Comparison of ENCODE assay signal across 8 mouse cellular contexts in the genomic region with DNA sequence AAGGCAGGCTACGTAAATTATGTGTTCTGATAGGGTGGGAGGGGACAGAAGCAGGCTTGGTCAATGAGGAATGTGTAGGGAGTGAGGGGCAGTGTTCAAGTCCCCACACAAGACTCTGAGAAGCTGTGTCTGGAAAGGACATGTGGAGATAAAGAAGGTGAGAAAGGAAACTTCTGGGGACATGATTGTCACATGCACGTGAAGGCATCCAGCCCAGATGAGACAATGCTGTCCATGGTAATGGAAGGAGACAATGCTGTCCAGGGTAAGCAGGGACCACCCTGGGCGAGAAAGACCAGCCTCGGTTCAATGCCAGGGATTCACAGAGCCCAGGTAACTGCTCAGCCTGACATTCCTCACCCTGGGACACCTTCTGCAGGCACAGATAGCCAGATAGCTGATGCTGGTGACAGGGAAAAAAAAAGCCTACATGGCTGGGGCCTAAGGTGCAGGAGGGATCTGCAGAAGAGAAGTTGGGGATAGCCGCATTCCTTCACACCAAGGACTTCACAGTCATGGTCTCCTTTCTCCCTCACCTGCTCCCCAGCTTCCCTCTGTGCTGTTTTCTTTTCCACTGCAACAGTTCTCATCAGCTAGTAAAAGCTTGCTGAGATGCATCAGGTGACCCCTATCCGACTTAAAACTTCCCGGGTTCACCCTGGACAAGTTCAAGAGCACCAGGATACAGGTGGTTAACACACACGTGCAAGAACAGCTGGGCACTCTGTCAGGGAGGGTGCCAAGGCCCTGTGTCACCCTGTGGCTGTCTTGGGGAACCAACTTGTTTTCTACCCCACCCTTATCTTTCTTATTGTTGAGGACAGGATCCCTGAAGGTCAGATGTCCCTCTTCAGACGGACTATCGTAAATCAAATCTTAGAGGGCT. TPM values are rescaled to one million over a fixed set of nuclear protein-coding genes. Genes with fewer than 3 reads are reported as not detected.
A peak's percentile ranks its signal among the peaks of the same experiment; 100 is the strongest.
DNase-seq lines count a peak whose midpoint lies in the region; ATAC-seq and TF ChIP-seq lines count a peak whose summit lies in the region.

No protein-coding gene starts in this region.

- peak overlapping the region; percentile 40 for H3K27ac ChIP-seq in liver, adult 2 months (replicated peaks; ENCODE audit: insufficient read depth, low read depth, low read length)
- H3K27ac ChIP-seq in intestine, postnatal 0 days (ENCODE audit: low read depth, low read length), result 0 out of 2 replicates have a peak overlapping the region, but pooled peaks have one; percentile 88
- H3K27ac ChIP-seq in neural tube, embryonic 13.5 days (replicated peaks), result peak overlapping the region; percentile 59; the same call in 1 of the 2 replicates

- peak; percentile 26 for DNase-seq in cerebellum, adult 9-10 months
- no peak for DNase-seq in cerebellum, postnatal 36 days
- DNase-seq in liver, adult 2 months (ENCODE audit: extremely low read depth, low read depth, low spot score), result no peak
- DNase-seq in liver, result no peak
- DNase-seq in ovary, postnatal 36 days (ENCODE audit: low spot score), result no peak
- DNase-seq in gastrocnemius, adult 18-20 months (ENCODE audit: low spot score), result no peak

- ATAC-seq in intestine, postnatal 0 days, result no peak
- ATAC-seq in neural tube, embryonic 13.5 days (ENCODE audit: low read depth), result 0 out of 2 replicates have a peak, but pooled peaks have one; percentile 17

- TF ChIP-seq POLR2A in liver, adult 2 months (IDR thresholded peaks at IDR 0.05; ENCODE audit: extremely low read depth, insufficient read depth, low read length), result no peak

- no peaks in the 10 kb centered on the region for H3K27me3 ChIP-seq in liver, adult 2 months (ENCODE audit: control insufficient read depth, insufficient read depth, low read length)
- H3K27me3 ChIP-seq in intestine, postnatal 0 days (replicated peaks; ENCODE audit: control insufficient read depth, insufficient read depth, low read length), result no peaks in the 10 kb centered on the region
- H3K27me3 ChIP-seq in neural tube, embryonic 13.5 days, result peaks cover 14% of the 10 kb centered on the region; the same call in 1 of the 2 replicates

- peak overlapping the region; percentile 76 for H3K4me2 ChIP-seq in intestine, postnatal 0 days (replicated peaks; ENCODE audit: low read depth)
- H3K4me2 ChIP-seq in neural tube, embryonic 13.5 days, result peak overlapping the region; percentile 53

- no peak for TF ChIP-seq CTCF in liver, adult 2 months (IDR thresholded peaks at IDR 0.05; ENCODE audit: low read depth, low read length)
- no peak for TF ChIP-seq CTCF in intestine, postnatal 0 days (IDR thresholded peaks at IDR 0.05; ENCODE audit: low read depth)

- H3K36me3 ChIP-seq in liver, adult 2 months (ENCODE audit: control insufficient read depth, insufficient read depth, low read length), result peaks cover 6% of the 10 kb centered on the region
- no peaks in the 10 kb centered on the region; the same call in 1 of the 2 replicates for H3K36me3 ChIP-seq in intestine, postnatal 0 days (ENCODE audit: control insufficient read depth, insufficient read depth)
- no peaks in the 10 kb centered on the region for H3K36me3 ChIP-seq in neural tube, embryonic 13.5 days

- 39% methylated on average over 10 of the region's 10 CpGs for WGBS in liver, adult 2 months
- 67% methylated on average over 10 of the region's 10 CpGs for WGBS in intestine, postnatal 0 days
- 69% methylated on average over 10 of the region's 10 CpGs for WGBS in neural tube, embryonic 13.5 days

- peaks cover 1% of the 10 kb centered on the region for H3K79me2 ChIP-seq in liver, adult 2 months (ENCODE audit: control insufficient read depth, insufficient read depth, low read length)

- no peaks in the 10 kb centered on the region for H3K9me3 ChIP-seq in intestine, postnatal 0 days (ENCODE audit: control insufficient read depth)
- H3K9me3 ChIP-seq in neural tube, embryonic 13.5 days, result no peaks in the 10 kb centered on the region

- H3K4me3 ChIP-seq in liver, adult 2 months (ENCODE audit: insufficient read depth, low read depth, low read length), result 0 out of 2 replicates have a peak overlapping the region, but pooled peaks have one; percentile 3
- H3K4me3 ChIP-seq in intestine, postnatal 0 days (ENCODE audit: low read depth, low read length), result peak overlapping the region; percentile 46; the same call in 1 of the 2 replicates
- H3K4me3 ChIP-seq in neural tube, embryonic 13.5 days, result no peak overlapping the region; the same call in 1 of the 2 replicates

- H3K9ac ChIP-seq in liver, adult 2 months (ENCODE audit: low read depth, low read length), result peak overlapping the region; percentile 14; the same call in 1 of the 2 replicates
- no peak overlapping the region for H3K9ac ChIP-seq in intestine, postnatal 0 days (ENCODE audit: low read depth, low read length)
- peak overlapping the region; percentile 46; the same call in 1 of the 2 replicates for H3K9ac ChIP-seq in neural tube, embryonic 13.5 days

- H3K4me1 ChIP-seq in liver, adult 2 months (ENCODE audit: control insufficient read depth, insufficient read depth, low read length), result peaks cover 29% of the 10 kb centered on the region
- no peaks in the 10 kb centered on the region for H3K4me1 ChIP-seq in intestine, postnatal 0 days (replicated peaks; ENCODE audit: control insufficient read depth, insufficient read depth, low read length)
- peaks cover 26% of the 10 kb centered on the region for H3K4me1 ChIP-seq in neural tube, embryonic 13.5 days (replicated peaks)

RNA-seq across cellular contexts. Expression of gene Slc2a9, which starts 21.9 kb away (rescaled TPM):
- total RNA-seq in liver, adult 2 months (2014; rRNA removed), result 48.3 and 80.8 TPM in 2 replicates
- polyA plus RNA-seq in liver, adult 2 months (2012; rRNA removed), result 30.7 and 33.0 TPM in 2 replicates
- polyA plus RNA-seq in intestine, postnatal 0 days (2015; fragmentation: Nextera tagmentation; extraction: Ambion mirVana), result 2.4 and 3.4 TPM in 2 replicates
- 0.12 and 0.64 TPM in 2 replicates for polyA plus RNA-seq in neural tube, embryonic 13.5 days (2015; fragmentation: Nextera tagmentation; extraction: Ambion mirVana)
- total RNA-seq in gastrocnemius, adult 18-20 months (2021), result under 1 TPM; 0.27 to 0.33 TPM
